Mouse (Mus musculus) kidney, adult 11 months (tissue): ENCODE measurements around the gene Rusc1.
"Not testable (repeated sequence)": the region's sequence is repeated elsewhere in the genome, so short reads cannot be mapped to it uniquely, and the experiment has no call there.

Experiments
- DNase-seq: peaks from one replicate; pipeline ENCODE4 v3.0.0; 2022

Rusc1 gene

DNA sequence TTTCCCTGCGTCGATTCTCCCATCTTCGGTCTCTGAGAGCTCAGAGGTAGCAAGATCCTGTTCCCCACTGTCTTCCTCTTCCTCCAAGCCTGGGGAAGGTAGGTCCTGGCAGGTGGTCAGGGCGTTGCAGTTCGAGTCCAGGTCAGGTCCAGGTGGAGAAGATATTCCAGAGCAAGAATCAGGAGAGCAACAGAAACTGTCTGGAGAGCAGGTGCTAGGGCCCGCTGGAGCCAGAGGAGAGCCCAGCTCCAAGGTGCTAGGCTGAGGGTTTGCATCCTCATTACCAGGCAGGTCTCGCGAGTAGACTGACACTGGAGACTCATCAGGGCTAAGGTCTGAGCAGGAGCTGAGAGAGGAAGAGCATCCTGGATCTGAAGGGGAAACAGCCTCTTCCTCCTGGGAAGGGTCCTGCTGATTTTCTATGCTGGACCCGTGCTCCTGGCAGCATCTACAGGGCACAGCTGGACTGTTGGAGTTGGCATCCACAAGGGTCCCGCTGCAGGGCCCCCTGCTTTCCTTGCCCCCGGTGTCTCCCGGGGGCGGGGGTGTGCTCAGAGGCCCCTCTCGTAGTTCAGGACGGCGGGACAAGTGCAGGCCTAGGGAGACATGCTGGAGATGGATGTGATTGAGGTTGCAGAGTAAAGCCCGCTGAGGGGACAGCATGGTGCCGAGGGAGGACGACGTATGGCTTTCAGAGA, 1.2 kb downstream of the Rusc1 start:
- no peak for DNase-seq

DNA sequence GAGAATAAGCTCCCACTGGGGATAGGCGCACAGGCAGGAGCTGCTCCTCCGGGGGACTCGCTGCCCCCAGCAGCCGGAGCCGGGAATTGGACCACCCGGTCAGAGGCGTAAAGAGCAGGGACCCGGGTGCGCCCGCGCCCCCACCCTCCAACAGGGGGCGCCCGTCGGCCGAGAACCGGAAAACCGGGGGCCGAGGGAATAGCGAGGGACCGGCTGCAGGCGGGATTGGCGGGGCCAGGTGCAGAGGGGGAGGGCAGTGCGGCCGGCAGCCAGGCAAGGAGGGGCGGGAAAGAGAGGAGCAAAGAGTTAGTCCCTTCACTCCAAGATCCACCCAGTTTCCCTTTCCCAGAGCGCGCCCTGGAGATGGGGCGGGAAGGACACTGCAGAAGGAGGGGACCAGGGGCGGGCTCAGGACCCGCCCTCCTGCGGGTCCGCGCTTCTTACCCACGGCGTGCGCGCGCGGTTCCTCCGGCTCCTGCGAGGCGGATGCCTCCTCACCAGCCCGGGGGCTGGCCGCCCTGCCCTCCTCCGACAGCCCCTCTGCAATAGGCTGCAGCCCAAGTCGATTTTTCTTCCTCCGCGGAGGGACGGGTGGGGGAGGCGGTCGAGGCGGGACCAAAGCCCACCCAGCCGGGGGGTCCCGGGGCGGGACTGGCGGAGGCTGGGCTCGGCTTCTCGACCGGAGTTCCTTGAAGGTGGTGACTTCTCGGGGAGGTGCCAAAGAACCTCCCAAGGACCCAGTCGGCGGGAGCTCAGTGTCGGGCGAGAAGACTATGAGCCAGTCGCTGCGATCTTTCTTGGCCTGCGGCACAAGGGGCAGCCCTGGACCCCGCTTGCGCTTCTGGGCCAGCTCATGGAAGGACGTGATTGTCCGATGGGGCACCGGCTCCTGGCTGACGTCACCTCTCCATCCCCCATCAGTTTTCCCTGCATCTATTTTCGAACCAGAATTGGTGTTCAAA, 2.1 kb downstream of the Rusc1 start:
- DNase-seq, result peak; percentile 77

DNA sequence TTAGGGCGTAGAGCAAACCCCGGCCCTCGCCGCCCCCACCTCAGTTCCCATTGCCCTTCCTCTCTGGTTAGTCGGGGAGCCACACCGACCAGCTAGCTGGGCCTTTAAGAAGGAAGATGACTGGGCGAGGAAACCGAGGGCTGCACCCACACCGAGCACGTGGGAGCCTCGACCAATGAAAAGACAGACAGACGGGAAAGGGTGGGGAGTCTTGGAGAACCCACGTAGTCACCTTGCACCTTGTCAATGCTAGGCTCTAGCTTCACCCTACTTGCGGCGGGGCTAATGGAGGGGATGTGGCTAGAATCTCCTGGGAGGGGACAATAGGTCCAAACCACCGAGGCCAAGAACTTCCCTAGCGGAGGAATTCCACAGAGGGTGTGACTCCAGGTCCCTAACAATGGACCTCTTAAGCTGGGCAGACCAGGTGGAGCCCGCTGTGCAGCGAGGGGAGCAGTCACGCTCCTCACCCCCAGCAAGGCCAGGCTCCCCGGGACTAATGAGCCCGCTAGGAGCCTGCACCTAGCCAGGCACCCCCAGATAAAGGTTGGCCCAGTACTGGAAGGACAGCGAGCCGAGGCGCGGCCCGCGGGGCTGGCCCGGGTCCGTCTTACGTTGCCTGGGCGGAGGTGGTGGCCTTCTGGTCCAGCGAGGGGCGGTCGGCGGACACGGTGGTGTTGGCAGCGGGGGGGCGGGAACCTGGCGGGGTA, 3.1 kb downstream of the Rusc1 start:
- DNase-seq, result peak; percentile 92

DNA sequence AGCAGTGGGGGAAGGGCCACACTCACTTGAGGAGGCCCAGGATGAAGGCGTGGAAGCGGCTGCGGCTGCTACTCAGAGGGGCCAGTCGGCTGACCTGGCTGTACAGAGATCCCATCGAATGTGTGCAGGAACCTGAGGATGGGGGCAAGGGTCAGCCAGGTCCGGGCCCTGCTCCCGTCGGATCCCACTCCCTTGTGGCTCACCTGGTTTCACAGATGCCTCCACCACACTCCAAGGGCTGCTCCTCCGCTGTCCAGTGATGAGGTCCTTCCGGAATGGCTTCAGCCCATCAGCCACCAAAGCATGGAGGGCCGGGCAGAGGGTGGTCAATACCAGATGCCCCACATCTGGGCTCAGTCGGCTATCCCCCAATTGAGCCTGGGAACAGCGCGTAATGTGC, 4.1 kb downstream of the Rusc1 start:
- DNase-seq, result no peak

DNA sequence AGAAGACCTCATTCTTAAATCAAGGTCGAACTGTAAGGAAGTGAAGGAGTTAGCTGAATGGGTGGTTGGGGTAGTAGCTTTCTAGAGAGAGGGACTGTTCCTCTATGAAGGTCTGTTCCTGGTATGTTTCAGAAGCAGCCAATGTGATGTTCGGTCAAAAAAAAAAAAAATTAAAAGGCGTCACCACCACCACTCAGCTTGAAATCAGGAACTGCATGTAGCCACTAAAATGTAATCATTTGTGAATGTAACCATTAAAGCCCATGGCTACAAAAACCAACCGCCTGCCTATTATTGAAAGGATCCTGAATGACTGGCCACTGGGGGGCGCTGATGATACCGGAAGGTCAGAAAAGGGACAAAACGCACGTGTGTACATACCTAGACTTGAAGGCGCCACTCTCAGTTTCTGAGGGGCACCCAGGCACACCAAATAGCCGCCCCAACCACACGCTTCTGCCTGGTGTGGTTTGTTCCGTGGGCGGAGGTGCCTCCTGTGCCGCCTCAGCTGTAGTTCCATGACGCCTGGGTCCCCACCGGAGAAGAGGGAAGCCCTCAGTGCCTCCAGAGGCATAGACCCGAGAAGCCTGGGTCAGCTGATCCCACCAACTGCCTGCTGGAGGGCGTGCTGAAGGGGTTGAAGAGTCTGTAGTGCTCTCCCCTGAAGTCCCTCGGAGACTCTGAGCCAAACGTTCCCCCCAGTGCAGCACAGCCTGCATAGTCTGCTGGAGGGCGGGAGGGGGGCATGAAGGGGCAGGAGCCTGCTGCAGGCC, 5.6 kb downstream of the Rusc1 start:
- DNase-seq, result peak; percentile 74

DNA sequence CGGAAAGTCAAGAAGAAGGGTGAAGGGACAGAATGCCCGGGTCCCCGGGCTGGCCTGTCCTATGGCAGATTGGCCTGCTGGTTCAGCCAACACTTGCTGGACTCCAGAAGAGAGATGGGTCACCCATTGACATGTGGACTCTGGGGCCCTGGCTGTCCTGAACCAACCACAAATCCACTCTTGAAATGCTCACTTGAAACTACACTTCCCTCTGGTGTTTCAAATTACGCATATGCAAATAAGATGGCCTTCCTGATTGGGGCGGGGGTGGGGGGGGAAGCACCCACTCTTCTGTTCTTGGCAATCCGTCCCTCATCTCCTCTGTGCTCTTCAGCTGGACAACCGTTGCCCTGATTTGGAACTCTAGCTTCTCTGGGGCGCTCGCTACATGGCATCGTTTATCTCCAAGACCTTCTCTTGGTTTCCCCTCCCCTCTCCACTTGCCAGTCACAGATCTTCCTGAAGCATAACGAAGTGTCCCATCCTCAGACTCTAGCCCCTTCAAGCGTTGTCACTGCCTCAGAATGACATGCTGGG, 8.4 kb downstream of the Rusc1 start:
- no peak for DNase-seq

DNA sequence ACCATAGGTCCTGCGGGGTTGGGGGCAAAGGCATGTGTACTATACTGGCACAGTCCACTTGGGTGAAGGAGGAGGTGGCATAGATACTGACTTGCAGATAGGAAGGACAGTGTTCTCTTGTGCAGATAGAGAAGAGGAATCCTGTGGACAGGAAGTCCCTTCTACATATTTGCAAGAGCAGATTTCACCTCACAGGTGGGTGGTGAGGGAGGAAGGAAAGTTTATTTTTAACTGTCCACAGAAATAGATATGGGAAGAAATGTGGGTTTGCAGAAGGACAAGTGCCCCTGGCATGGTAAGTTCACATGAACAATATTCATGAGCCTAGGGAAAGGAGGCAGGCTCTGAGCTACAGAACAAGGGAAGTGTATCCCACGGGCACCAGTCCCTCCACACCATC, 9.0 kb downstream of the Rusc1 start:
- DNase-seq, result no peak

DNA sequence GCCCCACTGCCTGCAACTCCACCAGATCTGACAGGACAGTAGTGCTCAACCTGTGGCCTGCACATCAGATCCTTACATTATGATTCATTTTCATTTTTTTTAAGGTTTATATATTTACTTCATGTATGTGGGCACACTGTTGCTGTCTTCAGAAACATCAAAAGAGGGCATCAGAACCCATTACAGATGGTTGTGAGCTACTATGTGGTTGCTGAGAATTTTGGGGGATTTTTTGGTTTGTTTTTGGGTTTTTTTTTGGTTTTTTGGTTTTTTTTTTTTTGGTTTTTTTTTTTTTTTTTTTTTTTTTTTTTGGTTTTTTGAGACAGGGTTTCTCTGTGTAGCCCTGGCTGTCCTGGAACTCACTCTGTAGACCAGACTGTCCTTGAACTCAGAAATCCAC, 10.8 kb downstream of the Rusc1 start:
- not testable (repeated sequence) for DNase-seq

DNA sequence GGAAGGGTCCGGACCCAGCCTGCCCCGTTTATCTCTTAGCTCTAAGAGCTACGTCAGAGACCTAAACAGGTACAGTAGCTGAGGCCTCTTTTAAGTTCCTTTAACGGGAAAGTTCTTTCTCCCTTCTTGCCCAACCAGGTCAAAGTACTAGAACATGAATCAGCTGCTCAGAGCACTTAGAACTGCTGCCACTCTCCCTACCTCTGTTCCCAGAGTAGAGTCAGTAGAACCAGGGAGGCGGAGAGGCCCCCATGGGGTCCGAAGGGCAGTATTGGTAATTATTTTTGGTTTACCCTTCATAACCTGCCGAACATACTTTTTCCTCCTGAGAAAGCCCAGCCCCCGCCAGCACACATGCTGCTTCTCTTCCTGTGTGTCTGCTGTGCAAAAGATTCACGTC, 15.7 kb downstream of the Rusc1 start:
- no peak for DNase-seq

DNA sequence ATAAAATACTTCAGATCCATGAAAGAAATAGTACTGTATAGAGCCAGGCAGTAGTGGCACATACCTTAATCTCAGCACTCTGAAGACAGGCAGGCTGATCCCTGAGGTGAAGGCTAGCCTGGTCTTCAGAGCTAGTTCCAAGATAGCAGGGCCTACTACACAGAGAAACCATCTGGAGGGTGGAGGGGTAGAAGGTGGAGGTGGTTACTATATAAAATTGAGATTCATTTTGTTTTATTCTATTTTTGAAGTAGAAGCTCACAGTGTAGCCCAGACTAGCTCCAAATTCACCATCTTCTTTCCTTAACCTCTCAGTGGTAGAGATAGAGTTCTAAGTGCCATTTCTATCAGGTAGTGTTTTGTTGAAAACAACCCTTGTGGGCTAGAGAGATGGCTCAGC, 25.8 kb downstream of the Rusc1 start:
- no peak for DNase-seq

DNA sequence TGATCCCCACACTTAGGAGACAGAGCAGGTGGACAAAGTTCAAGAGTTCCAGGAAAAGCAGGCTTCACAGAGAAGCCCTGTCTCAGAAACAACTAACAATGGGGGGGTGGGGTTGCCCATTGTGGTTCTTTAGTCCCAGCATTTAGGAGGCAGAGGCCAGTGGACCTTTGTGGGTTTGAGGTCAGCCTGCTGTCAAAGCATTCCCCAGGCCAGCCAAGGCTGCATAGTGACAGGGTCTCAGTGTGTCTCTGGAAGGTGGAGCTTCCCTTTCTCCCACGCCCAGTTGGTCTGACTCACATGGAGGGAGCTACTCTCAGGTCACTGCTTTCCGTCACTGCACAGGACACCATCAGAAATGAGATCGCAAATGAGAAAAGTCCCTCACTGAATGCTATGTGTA, 31.4 kb downstream of the Rusc1 start:
- no peak for DNase-seq

DNA sequence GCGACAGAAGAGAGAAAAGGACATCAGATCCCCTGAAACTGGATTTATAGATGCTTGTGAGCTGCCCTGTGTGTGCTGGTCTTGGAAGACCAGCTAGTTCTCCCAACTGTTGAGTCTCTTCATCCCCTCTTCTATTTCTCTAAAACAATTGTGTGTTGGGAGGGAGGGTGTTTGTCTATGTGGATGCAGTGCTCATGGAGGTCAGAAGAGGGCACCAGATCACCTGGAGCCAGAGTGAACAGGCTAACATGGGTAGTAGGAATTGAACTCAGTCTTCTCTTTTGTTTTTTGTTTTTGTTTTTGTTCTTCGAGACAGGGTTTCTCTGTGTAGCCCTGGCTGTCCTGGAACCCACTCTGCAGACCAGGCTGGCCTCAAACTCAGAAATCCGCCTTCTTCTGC, 34.3 kb downstream of the Rusc1 start:
- DNase-seq, result no peak

DNA sequence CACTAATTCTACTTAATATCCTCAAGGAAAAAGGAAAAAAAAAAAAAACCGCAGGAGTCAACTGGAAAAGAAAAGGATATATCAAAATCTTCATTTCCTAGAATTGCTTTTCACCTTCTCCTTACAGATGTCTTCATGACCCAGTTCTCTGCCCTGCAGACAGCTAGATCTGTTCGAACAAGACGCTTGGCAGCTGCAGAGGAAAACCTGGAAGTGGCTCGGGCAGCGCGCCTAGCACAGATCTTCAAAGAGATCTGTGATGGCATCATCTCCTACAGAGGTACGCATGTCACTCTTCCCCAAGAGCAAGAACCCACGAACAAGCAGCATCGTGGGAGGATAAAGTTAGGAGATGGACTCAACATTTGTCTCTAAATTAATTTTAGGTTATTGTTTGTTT, 34.8 kb downstream of the Rusc1 start:
- DNase-seq, result no peak

DNA sequence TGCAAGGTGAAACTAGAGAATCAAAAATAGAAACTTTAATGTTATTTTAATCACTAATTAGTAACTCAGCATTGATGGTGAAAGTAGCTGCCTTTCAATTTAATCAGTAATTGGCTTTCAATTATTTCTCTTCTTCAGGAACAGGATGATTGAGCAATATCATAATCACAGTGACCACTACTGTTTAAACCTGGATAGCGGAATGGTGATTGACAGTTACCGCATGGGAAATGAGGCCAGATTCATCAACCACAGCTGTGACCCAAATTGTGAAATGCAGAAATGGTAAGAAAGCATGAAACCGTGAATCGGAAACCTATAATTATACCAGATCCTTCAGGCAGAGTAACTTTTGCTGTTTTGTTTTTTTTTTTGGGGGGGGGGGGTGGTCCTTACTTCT, 49.8 kb downstream of the Rusc1 start:
- DNase-seq, result no peak
